Mouse (Mus musculus) neural tube, embryonic 12.5 days (tissue): Measurements from ENCODE around the gene Ptbp1. TPM values are rescaled to one million over a fixed set of nuclear protein-coding genes. Genes with fewer than 3 reads are reported as not detected.
"Not testable (repeated sequence)": the region's sequence is repeated elsewhere in the genome, so short reads cannot be mapped to it uniquely, and the experiment has no call there.

Source experiments
- ATAC-seq: fragments of 200-750 bp; cut with Nextera tagmentation; 2 replicates; pipeline ENCODE4 v1.8.0; 2017; ENCODE audit warnings: low read depth, mild to moderate bottlenecking, moderate TSS enrichment, moderate library complexity; ENCODE audit not compliant: low FRiP score
- H3K27ac ChIP-seq: fragments of 300-500 bp; sonication (generic); 2 replicates; pipeline ENCODE4 v1.5.1; 2016
- H3K27me3 ChIP-seq: fragments of 300-500 bp; sonication (generic); replicated peaks from 2 replicates; pipeline ENCODE4 v1.6.1; 2016; ENCODE audit warnings: mild to moderate bottlenecking
- H3K36me3 ChIP-seq: fragments of 300-500 bp; sonication (generic); 2 replicates; pipeline ENCODE4 v1.6.1; 2016; ENCODE audit warnings: mild to moderate bottlenecking
- H3K4me1 ChIP-seq: fragments of 300-500 bp; sonication (generic); 2 replicates; pipeline ENCODE4 v1.6.1; 2016
- H3K4me2 ChIP-seq: fragments of 300-500 bp; sonication (generic); replicated peaks from 2 replicates; pipeline ENCODE4 v1.6.1; 2016; ENCODE audit warnings: mild to moderate bottlenecking
- H3K4me3 ChIP-seq: fragments of 300-500 bp; sonication (generic); 2 replicates; pipeline ENCODE4 v1.5.1; 2016
- H3K9ac ChIP-seq: fragments of 300-500 bp; sonication (generic); 2 replicates; pipeline ENCODE4 v1.6.1; 2016; ENCODE audit warnings: mild to moderate bottlenecking
- H3K9me3 ChIP-seq: fragments of 300-500 bp; sonication (generic); 2 replicates; pipeline ENCODE4 v1.6.1; 2016; ENCODE audit warnings: mild to moderate bottlenecking
- WGBS: fragments of 180-500 bp; shearing (Covaris S2); methylation state at CpG from one replicate; pipeline ENCODE4 v1.1.7; 2016; 5-methylcytosine and 5-hydroxymethylcytosine counted together
- polyA plus RNA-seq: library from polyadenylated mRNA; unstranded; fragments of >200 nt; fragmentation: Nextera tagmentation; extraction: Ambion mirVana; gene quantifications from 2 replicates; pipeline ENCODE4 v1.2.1, GENCODE M21; 2016

Ptbp1 gene
- polyA plus RNA-seq, 1 experiment from 2014 or later: 189 TPM

- H3K4me3 ChIP-seq, H3K4me1 ChIP-seq: not testable (repeated sequence)
These were observed 38.4 kb downstream of the Ptbp1 start for GRCm38 (mm10) chr10:79892451-79893118.

GRCm38 (mm10) chr10:79896306-79896705, 42.1 kb downstream of the Ptbp1 start:
- 90% methylated on average over 16 of the region's 16 CpGs for WGBS
- Histone ChIP-seq H3K9ac (no peak overlapping the region), H3K9me3 (no peaks in the 10 kb centered on the region), H3K36me3 (peaks cover 48% of the 10 kb centered on the region), H3K27me3 (peaks cover 17% of the 10 kb centered on the region), H3K4me3 (no peak overlapping the region), H3K4me1 (peaks cover 9% of the 10 kb centered on the region), H3K27ac (no peak overlapping the region), H3K4me2 (no peak overlapping the region)
- no peak for ATAC-seq

More at GRCm38 (mm10) chr10:79892451-79893118, 38.4 kb downstream of the Ptbp1 start:
- 0 out of 2 replicates have a peak, but pooled peaks have one; percentile 39 for ATAC-seq
- not testable (repeated sequence) for H3K27ac ChIP-seq, H3K27me3 ChIP-seq, H3K9me3 ChIP-seq, H3K4me2 ChIP-seq, H3K9ac ChIP-seq
- 45% methylated on average over 22 of the region's 22 CpGs for WGBS
- H3K36me3 ChIP-seq: peaks cover 33% of the 10 kb centered on the region

GRCm38 (mm10) chr10:79896814-79897213, 42.6 kb downstream of the Ptbp1 start:
- peaks cover 17% of the 10 kb centered on the region for H3K27me3 ChIP-seq
- H3K9ac ChIP-seq: no peak overlapping the region
- peaks cover 48% of the 10 kb centered on the region for H3K36me3 ChIP-seq
- H3K9me3 ChIP-seq: no peaks in the 10 kb centered on the region
- no peak overlapping the region for H3K27ac ChIP-seq
- H3K4me3 ChIP-seq: no peak overlapping the region
- ATAC-seq: no peak
- WGBS: 88% methylated on average over 13 of the region's 13 CpGs
- H3K4me1 ChIP-seq: peaks cover 12% of the 10 kb centered on the region
- H3K4me2 ChIP-seq: no peak overlapping the region

- no peak overlapping the region for H3K4me2 ChIP-seq
- H3K4me3 ChIP-seq: no peak overlapping the region
- peaks cover 12% of the 10 kb centered on the region for H3K4me1 ChIP-seq
- WGBS: 51% methylated on average over 20 of the region's 20 CpGs
- no peaks in the 10 kb centered on the region for H3K9me3 ChIP-seq
- ATAC-seq: no peak
- H3K27ac ChIP-seq: no peak overlapping the region
- peaks cover 17% of the 10 kb centered on the region for H3K27me3 ChIP-seq
- peaks cover 52% of the 10 kb centered on the region for H3K36me3 ChIP-seq
- H3K9ac ChIP-seq: no peak overlapping the region
These were observed 43.4 kb downstream of the Ptbp1 start for GRCm38 (mm10) chr10:79897316-79898245.

GRCm38 (mm10) chr10:79900951-79901410, 46.8 kb downstream of the Ptbp1 start:
- 8% methylated on average over 2 of the region's 2 CpGs for WGBS
- H3K9me3 ChIP-seq: no peaks in the 10 kb centered on the region
- peak; percentile 69 for ATAC-seq
- H3K4me1 ChIP-seq: peaks cover 12% of the 10 kb centered on the region
- H3K27me3 ChIP-seq: peaks cover 14% of the 10 kb centered on the region; the same call in 1 of the 2 replicates
- 0 out of 2 replicates have a peak overlapping the region, but pooled peaks have one; percentile 7 for H3K4me2 ChIP-seq
- H3K9ac ChIP-seq: peak overlapping the region; percentile 3; the same call in 1 of the 2 replicates
- no peak overlapping the region for H3K4me3 ChIP-seq
- no peak overlapping the region for H3K27ac ChIP-seq
- peaks cover 61% of the 10 kb centered on the region for H3K36me3 ChIP-seq

- ATAC-seq: no peak
- H3K4me2 ChIP-seq: no peak overlapping the region
- H3K27ac ChIP-seq: no peak overlapping the region
- 0 out of 2 replicates have a peak, but pooled peaks cover 5% of the 10 kb centered on the region for H3K4me1 ChIP-seq
- no peaks in the 10 kb centered on the region for H3K27me3 ChIP-seq
- no peaks in the 10 kb centered on the region for H3K9me3 ChIP-seq
- 95% methylated on average over 9 of the region's 9 CpGs for WGBS
- H3K36me3 ChIP-seq: peaks cover 52% of the 10 kb centered on the region
- H3K4me3 ChIP-seq: no peak overlapping the region
- H3K9ac ChIP-seq: no peak overlapping the region
These were observed 52.5 kb downstream of the Ptbp1 start for GRCm38 (mm10) chr10:79906712-79907111.

GRCm38 (mm10) chr10:79907415-79907814, 53.2 kb downstream of the Ptbp1 start:
- no peak overlapping the region for H3K4me3 ChIP-seq
- H3K27ac ChIP-seq: no peak overlapping the region

GRCm38 (mm10) chr10:79908167-79909091, 54.2 kb downstream of the Ptbp1 start, which contains the start of gene Med16:
TSS of gene Med16 (minus strand) at chr10:79908923.
- Histone ChIP-seq H3K4me2 (peak within 1 kb of the TSS; percentile 53), H3K9ac (peak within 1 kb of the TSS; percentile 83), H3K27ac (peak within 1 kb of the TSS; percentile 90), H3K4me1 (0 out of 2 replicates have a peak, but pooled peaks cover 5% of the 10 kb centered on the region), H3K9me3 (no peaks in the 10 kb centered on the region), H3K36me3 (peaks cover 51% of the 10 kb centered on the region), H3K4me3 (peak within 1 kb of the TSS; percentile 68), H3K27me3 (no peaks in the 10 kb centered on the region)
- ATAC-seq: peak; percentile 93
- 2% methylated on average over 52 of the region's 52 CpGs for WGBS

More at GRCm38 (mm10) chr10:79907415-79907814, 53.2 kb downstream of the Ptbp1 start:
- Histone ChIP-seq H3K4me2 (no peak overlapping the region), H3K4me1 (0 out of 2 replicates have a peak, but pooled peaks cover 5% of the 10 kb centered on the region), H3K9ac (no peak overlapping the region), H3K27me3 (no peaks in the 10 kb centered on the region), H3K9me3 (no peaks in the 10 kb centered on the region), H3K36me3 (peaks cover 57% of the 10 kb centered on the region)
- no peak for ATAC-seq
- WGBS: 92% methylated on average over 10 of the region's 10 CpGs

GRCm38 (mm10) chr10:79909092-79909922, 55.1 kb downstream of the Ptbp1 start:
- H3K4me2 ChIP-seq: peak overlapping the region; percentile 38
- H3K36me3 ChIP-seq: peaks cover 45% of the 10 kb centered on the region
- H3K27ac ChIP-seq: peak overlapping the region; percentile 15
- no peak overlapping the region for H3K4me3 ChIP-seq
- H3K27me3 ChIP-seq: no peaks in the 10 kb centered on the region
- 0 out of 2 replicates have a peak, but pooled peaks cover 5% of the 10 kb centered on the region for H3K4me1 ChIP-seq
- peak; percentile 49 for ATAC-seq
- no peaks in the 10 kb centered on the region for H3K9me3 ChIP-seq
- H3K9ac ChIP-seq: no peak overlapping the region
- 24% methylated on average over 14 of the region's 14 CpGs for WGBS

GRCm38 (mm10) chr10:79910556-79910955, 56.3 kb downstream of the Ptbp1 start, which contains the start of gene Gm26602:
TSS of gene Gm26602 (plus strand) at chr10:79910856.
- no peak within 1 kb of the TSS for H3K27ac ChIP-seq
- peaks cover 11% of the 10 kb centered on the region for H3K4me1 ChIP-seq
- H3K36me3 ChIP-seq: peaks cover 35% of the 10 kb centered on the region
- H3K9ac ChIP-seq: no peak within 1 kb of the TSS
- WGBS: 93% methylated on average over 4 of the region's 4 CpGs
- 0 out of 2 replicates have a peak within 1 kb of the TSS, but pooled peaks have one; percentile 38 for H3K4me2 ChIP-seq
- H3K9me3 ChIP-seq: no peaks in the 10 kb centered on the region
- H3K4me3 ChIP-seq: no peak within 1 kb of the TSS
- no peak for ATAC-seq
- H3K27me3 ChIP-seq: no peaks in the 10 kb centered on the region
